Mouse (Mus musculus): ENCODE measurements around the gene Gm42906. TPM values are rescaled to one million over a fixed set of nuclear protein-coding genes. Genes with fewer than 3 reads are reported as not detected.

The Gm42906 gene
- total RNA-seq, 1 experiment: not detected

GRCm38 (mm10) chr5:151300286-151300685, 127.7 kb downstream of the Gm42906 start:
- H3K27ac ChIP-seq (ENCODE audit: insufficient read depth, low read depth, low read length, poor library complexity, severe bottlenecking): no peak overlapping the region
- no peaks in the 10 kb centered on the region for H3K9me3 ChIP-seq (ENCODE audit: control insufficient read depth, insufficient read depth, low read depth, low read length)
- H3K9ac ChIP-seq (ENCODE audit: insufficient read depth, low read depth, low read length, poor library complexity, severe bottlenecking): no peak overlapping the region
- TF ChIP-seq CHD2 (IDR thresholded peaks at IDR 0.05; ENCODE audit: low read depth, low read length): no peak
- no peak for TF ChIP-seq ZNF384 (IDR thresholded peaks at IDR 0.05; ENCODE audit: low read depth, low read length)
- TF ChIP-seq HCFC1 (IDR thresholded peaks at IDR 0.05; ENCODE audit: borderline replicate concordance, insufficient read depth, low read length): no peak
- no peak for TF ChIP-seq ZC3H11A (IDR thresholded peaks at IDR 0.05; ENCODE audit: borderline replicate concordance, low read depth, low read length)
- no peak for TF ChIP-seq MAFK (IDR thresholded peaks at IDR 0.05; ENCODE audit: insufficient read depth, low read depth, low read length)
- no peaks in the 10 kb centered on the region for H3K36me3 ChIP-seq (ENCODE audit: control insufficient read depth, insufficient read depth, low read length, poor library complexity, severe bottlenecking)
- H3K4me1 ChIP-seq (ENCODE audit: control insufficient read depth in 2 of 2, insufficient read depth in 2 of 2, low read length in 2 of 2, poor library complexity in 1 of 2): no peaks in the 10 kb centered on the region
- H3K4me3 ChIP-seq (ENCODE audit: insufficient read depth in 1 of 2, low read depth in 1 of 2, low read length in 2 of 2, poor library complexity in 1 of 2, severe bottlenecking in 1 of 2): no peak overlapping the region
- DNase-seq (ENCODE audit: low read depth, low spot score): no peak
- in situ Hi-C loops (cut with MboI; ENCODE audit: low sequenced_read_pairs in 2 of 2, unreplicated experiment in 2 of 2): no loop called here

GRCm38 (mm10) chr5:151299576-151299975, 128.4 kb downstream of the Gm42906 start:
- Histone ChIP-seq H3K9me3 (ENCODE audit: control insufficient read depth, insufficient read depth, low read depth, low read length) (no peaks in the 10 kb centered on the region), H3K36me3 (ENCODE audit: control insufficient read depth, insufficient read depth, low read length, poor library complexity, severe bottlenecking) (no peaks in the 10 kb centered on the region), H3K4me1 (ENCODE audit: control insufficient read depth in 2 of 2, insufficient read depth in 2 of 2, low read length in 2 of 2, poor library complexity in 1 of 2) (no peaks in the 10 kb centered on the region), H3K9ac (ENCODE audit: insufficient read depth, low read depth, low read length, poor library complexity, severe bottlenecking) (no peak overlapping the region), H3K27ac (ENCODE audit: insufficient read depth, low read depth, low read length, poor library complexity, severe bottlenecking) (no peak overlapping the region), H3K4me3 (ENCODE audit: insufficient read depth in 1 of 2, low read depth in 1 of 2, low read length in 2 of 2, poor library complexity in 1 of 2, severe bottlenecking in 1 of 2) (no peak overlapping the region)
- DNase-seq (ENCODE audit: low read depth, low spot score): no peak
- in situ Hi-C loops (cut with MboI; ENCODE audit: low sequenced_read_pairs in 2 of 2, unreplicated experiment in 2 of 2): no loop called here
- no peak for TF ChIP-seq MAFK (IDR thresholded peaks at IDR 0.05; ENCODE audit: insufficient read depth, low read depth, low read length)
- no peak for TF ChIP-seq ZNF384 (IDR thresholded peaks at IDR 0.05; ENCODE audit: low read depth, low read length)
- TF ChIP-seq ZC3H11A (IDR thresholded peaks at IDR 0.05; ENCODE audit: borderline replicate concordance, low read depth, low read length): no peak
- TF ChIP-seq CHD2 (IDR thresholded peaks at IDR 0.05; ENCODE audit: low read depth, low read length): no peak
- no peak for TF ChIP-seq HCFC1 (IDR thresholded peaks at IDR 0.05; ENCODE audit: borderline replicate concordance, insufficient read depth, low read length)

- H3K4me3 ChIP-seq (ENCODE audit: insufficient read depth in 1 of 2, low read depth in 1 of 2, low read length in 2 of 2, poor library complexity in 1 of 2, severe bottlenecking in 1 of 2): no peak overlapping the region
- H3K9ac ChIP-seq (ENCODE audit: insufficient read depth, low read depth, low read length, poor library complexity, severe bottlenecking): no peak overlapping the region
- in situ Hi-C loops (cut with MboI; ENCODE audit: low sequenced_read_pairs in 2 of 2, unreplicated experiment in 2 of 2): no loop called here
- TF ChIP-seq ZC3H11A (IDR thresholded peaks at IDR 0.05; ENCODE audit: borderline replicate concordance, low read depth, low read length) (no peak), ZNF384 (IDR thresholded peaks at IDR 0.05; ENCODE audit: low read depth, low read length) (no peak), CHD2 (IDR thresholded peaks at IDR 0.05; ENCODE audit: low read depth, low read length) (no peak), HCFC1 (IDR thresholded peaks at IDR 0.05; ENCODE audit: borderline replicate concordance, insufficient read depth, low read length) (no peak), MAFK (IDR thresholded peaks at IDR 0.05; ENCODE audit: insufficient read depth, low read depth, low read length) (no peak)
- no peak overlapping the region for H3K27ac ChIP-seq (ENCODE audit: insufficient read depth, low read depth, low read length, poor library complexity, severe bottlenecking)
- DNase-seq (ENCODE audit: low read depth, low spot score): no peak
- no peaks in the 10 kb centered on the region for H3K9me3 ChIP-seq (ENCODE audit: control insufficient read depth, insufficient read depth, low read depth, low read length)
- no peaks in the 10 kb centered on the region for H3K4me1 ChIP-seq (ENCODE audit: control insufficient read depth in 2 of 2, insufficient read depth in 2 of 2, low read length in 2 of 2, poor library complexity in 1 of 2)
- no peaks in the 10 kb centered on the region for H3K36me3 ChIP-seq (ENCODE audit: control insufficient read depth, insufficient read depth, low read length, poor library complexity, severe bottlenecking)
These were observed 129.6 kb downstream of the Gm42906 start for GRCm38 (mm10) chr5:151298371-151298770.

GRCm38 (mm10) chr5:151296244-151296643, 131.7 kb downstream of the Gm42906 start:
- Histone ChIP-seq H3K9me3 (ENCODE audit: control insufficient read depth, insufficient read depth, low read depth, low read length) (no peaks in the 10 kb centered on the region), H3K4me1 (ENCODE audit: control insufficient read depth in 2 of 2, insufficient read depth in 2 of 2, low read length in 2 of 2, poor library complexity in 1 of 2) (no peaks in the 10 kb centered on the region), H3K9ac (ENCODE audit: insufficient read depth, low read depth, low read length, poor library complexity, severe bottlenecking) (no peak overlapping the region), H3K27ac (ENCODE audit: insufficient read depth, low read depth, low read length, poor library complexity, severe bottlenecking) (no peak overlapping the region), H3K36me3 (ENCODE audit: control insufficient read depth, insufficient read depth, low read length, poor library complexity, severe bottlenecking) (no peaks in the 10 kb centered on the region), H3K4me3 (ENCODE audit: insufficient read depth in 1 of 2, low read depth in 1 of 2, low read length in 2 of 2, poor library complexity in 1 of 2, severe bottlenecking in 1 of 2) (no peak overlapping the region)
- in situ Hi-C loops (cut with MboI; ENCODE audit: low sequenced_read_pairs in 2 of 2, unreplicated experiment in 2 of 2): no loop called here
- TF ChIP-seq CHD2 (IDR thresholded peaks at IDR 0.05; ENCODE audit: low read depth, low read length): no peak
- TF ChIP-seq HCFC1 (IDR thresholded peaks at IDR 0.05; ENCODE audit: borderline replicate concordance, insufficient read depth, low read length): no peak
- no peak for TF ChIP-seq MAFK (IDR thresholded peaks at IDR 0.05; ENCODE audit: insufficient read depth, low read depth, low read length)
- no peak for TF ChIP-seq ZC3H11A (IDR thresholded peaks at IDR 0.05; ENCODE audit: borderline replicate concordance, low read depth, low read length)
- no peak for TF ChIP-seq ZNF384 (IDR thresholded peaks at IDR 0.05; ENCODE audit: low read depth, low read length)
- DNase-seq (ENCODE audit: low read depth, low spot score): no peak

GRCm38 (mm10) chr5:151293591-151293990, 134.4 kb downstream of the Gm42906 start:
- H3K4me1 ChIP-seq (ENCODE audit: control insufficient read depth in 2 of 2, insufficient read depth in 2 of 2, low read length in 2 of 2, poor library complexity in 1 of 2): no peaks in the 10 kb centered on the region
- H3K9ac ChIP-seq (ENCODE audit: insufficient read depth, low read depth, low read length, poor library complexity, severe bottlenecking): no peak overlapping the region
- no peak overlapping the region for H3K4me3 ChIP-seq (ENCODE audit: insufficient read depth in 1 of 2, low read depth in 1 of 2, low read length in 2 of 2, poor library complexity in 1 of 2, severe bottlenecking in 1 of 2)
- H3K36me3 ChIP-seq (ENCODE audit: control insufficient read depth, insufficient read depth, low read length, poor library complexity, severe bottlenecking): no peaks in the 10 kb centered on the region
- H3K27ac ChIP-seq (ENCODE audit: insufficient read depth, low read depth, low read length, poor library complexity, severe bottlenecking): no peak overlapping the region
- TF ChIP-seq ZC3H11A (IDR thresholded peaks at IDR 0.05; ENCODE audit: borderline replicate concordance, low read depth, low read length): no peak
- no peak for TF ChIP-seq CHD2 (IDR thresholded peaks at IDR 0.05; ENCODE audit: low read depth, low read length)
- no peak for TF ChIP-seq MAFK (IDR thresholded peaks at IDR 0.05; ENCODE audit: insufficient read depth, low read depth, low read length)
- no peak for TF ChIP-seq ZNF384 (IDR thresholded peaks at IDR 0.05; ENCODE audit: low read depth, low read length)
- no peak for TF ChIP-seq HCFC1 (IDR thresholded peaks at IDR 0.05; ENCODE audit: borderline replicate concordance, insufficient read depth, low read length)
- no peaks in the 10 kb centered on the region for H3K9me3 ChIP-seq (ENCODE audit: control insufficient read depth, insufficient read depth, low read depth, low read length)
- in situ Hi-C loops (cut with MboI; ENCODE audit: low sequenced_read_pairs in 2 of 2, unreplicated experiment in 2 of 2): no loop called here
- no peak for DNase-seq (ENCODE audit: low read depth, low spot score)

Measured in ES-E14 (cell line).